Mouse (Mus musculus) CD4-positive, CD25-positive, alpha-beta regulatory T cell, adult 2 months (primary cell): ENCODE data around the gene Nsl1.
A peak's percentile ranks its signal among the peaks of the same experiment; 100 is the strongest.
"Not testable (repeated sequence)": the region's sequence is repeated elsewhere in the genome, so short reads cannot be mapped to it uniquely, and the experiment has no call there.

ENCODE experiments used
- DNase-seq: peaks from one replicate; pipeline ENCODE4 v3.0.0-alpha.2; 2012; ENCODE audit warnings: low read depth, low spot score

The Nsl1 gene

DNA sequence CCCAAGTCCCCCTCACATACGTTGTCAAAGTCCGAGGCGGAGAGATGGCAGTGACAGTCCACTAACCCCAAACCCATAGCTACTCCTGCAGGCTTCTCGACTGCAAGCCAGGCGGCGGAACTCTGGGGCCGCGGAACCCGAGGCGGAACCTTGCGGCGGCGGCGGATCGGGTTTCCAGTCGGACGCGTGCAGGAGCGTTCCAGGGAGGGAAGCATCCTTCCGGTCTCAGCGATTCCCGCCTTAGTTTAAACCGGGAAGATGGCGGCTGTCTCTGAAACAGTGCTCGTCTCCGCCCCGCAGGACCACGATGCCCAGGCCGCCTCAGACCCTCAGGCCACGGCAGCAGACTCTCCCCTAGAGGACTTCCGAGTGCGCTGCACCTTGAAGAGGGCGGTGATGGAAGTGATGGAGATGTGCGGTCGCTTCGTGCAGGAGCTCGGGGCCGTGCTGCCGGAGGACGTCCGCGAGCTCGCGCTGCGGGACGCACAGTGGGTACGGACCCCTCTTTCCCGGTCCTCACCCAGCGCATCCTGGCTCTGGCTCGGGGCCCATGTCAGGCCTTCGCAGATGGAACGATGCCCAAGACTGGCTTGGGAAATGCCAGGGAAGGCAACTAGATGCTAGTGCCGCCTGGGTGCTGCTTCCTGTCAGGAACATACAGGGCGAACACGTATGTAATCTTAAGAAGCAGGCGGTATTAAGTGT is at the start of gene Nsl1, which contains the start of gene Tatdn3:
Gene Nsl1 (plus strand): TSS at position 232 of the 705 bp plus-strand sequence.
Gene Tatdn3 (minus strand): TSS at position 152 of the 705 bp plus-strand sequence.
- peak; percentile 93 for DNase-seq

DNA sequence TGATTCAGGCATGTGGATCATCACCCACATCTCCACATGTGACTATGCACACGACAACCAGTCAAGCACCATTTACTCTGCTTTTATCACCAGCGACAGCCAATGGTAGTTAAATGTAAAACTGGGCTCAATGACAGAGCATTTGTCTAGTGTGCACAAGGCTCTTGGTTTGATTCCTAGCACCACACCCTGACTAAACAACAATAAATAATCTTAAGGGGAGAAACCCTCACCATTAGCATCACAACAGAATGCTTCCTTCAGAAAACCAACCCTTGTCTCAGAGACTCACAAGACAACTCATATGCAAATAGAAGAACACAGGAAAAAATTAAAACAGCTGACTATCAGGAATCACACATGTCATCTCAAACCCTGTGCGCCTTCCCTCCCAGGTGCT is 48.5 kb upstream of the Nsl1 start:
- DNase-seq = no peak

DNA sequence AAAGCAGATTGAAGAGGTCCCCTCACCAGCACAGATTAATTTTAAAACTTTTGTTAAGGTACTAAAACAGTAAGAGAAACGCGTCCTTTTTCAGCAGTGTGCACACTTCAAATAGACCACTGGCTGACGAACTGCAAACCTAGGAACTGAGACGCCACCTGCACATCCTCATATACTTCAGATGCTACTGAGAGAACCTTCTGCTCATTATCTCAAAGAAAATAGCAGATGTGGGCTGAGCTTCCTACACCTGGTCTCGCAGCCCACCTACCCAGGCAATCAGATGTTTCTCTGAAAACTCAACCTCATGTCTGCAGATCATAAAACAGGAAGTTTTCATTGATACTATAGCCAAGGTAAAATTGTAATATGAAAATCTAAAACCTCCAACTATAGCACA is 43.0 kb upstream of the Nsl1 start:
- DNase-seq = no peak

DNA sequence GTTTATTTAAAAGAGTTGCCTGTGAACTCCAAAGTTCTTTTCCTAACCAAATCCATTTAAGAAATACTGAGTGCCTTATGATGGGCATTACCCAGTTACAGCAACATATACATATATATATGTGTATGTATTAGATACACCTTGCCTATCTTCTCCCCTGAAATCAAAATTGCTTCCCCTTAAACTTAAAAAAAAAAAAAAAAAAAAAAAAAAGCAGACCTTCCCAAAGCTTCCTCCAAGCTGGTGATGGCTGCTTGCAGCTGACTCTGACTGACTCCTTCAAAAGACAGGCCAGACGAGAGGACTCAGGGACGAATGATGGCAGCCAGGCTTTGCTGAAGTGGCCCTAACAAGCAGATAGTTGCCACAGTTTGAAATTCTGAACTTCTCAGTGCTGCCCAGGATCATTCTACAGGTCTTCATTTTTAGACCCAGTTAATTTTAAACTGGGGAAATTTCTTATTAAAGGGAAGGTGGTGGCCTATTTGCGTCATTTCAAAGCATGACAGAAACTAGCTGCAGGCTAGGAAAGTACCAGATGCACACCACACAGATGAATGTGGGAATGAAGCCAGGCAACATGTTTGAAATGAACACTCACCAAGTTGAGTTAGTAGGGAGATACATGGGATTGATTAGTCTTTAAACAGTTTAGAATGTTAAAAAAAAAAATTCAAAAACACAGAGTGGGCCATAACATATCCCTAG is 42.4 kb upstream of the Nsl1 start:
- no peak for DNase-seq

GRCm38 (mm10) chr1:191021016-191021415 is 41.8 kb upstream of the Nsl1 start:
- no peak for DNase-seq

DNA sequence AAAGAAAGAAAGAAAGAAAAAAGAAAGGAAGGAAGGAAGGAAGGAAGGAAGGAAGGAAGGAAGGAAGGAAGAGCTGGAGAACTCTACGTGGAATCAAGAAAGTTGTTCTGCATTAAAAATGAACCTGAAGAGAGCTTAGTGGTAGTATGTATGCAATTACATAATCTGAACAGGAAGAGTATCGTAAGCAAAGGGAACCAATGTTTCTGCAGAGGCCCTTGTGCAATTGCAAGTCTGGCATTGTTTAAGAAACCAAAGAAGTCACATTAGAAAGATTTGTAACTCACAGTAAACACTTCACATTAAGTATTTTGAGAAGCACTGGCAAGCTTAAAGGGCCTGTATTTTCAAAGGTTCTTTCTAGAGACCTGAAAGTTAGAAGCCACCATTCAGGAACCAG is 39.7 kb upstream of the Nsl1 start:
- DNase-seq = no peak

- not testable (repeated sequence) for DNase-seq
These were observed 39.0 kb upstream of the Nsl1 start for GRCm38 (mm10) chr1:191023806-191024205.

- DNase-seq = peak; percentile 66
These were observed 37.5 kb upstream of the Nsl1 start for GRCm38 (mm10) chr1:191025016-191026012.

DNA sequence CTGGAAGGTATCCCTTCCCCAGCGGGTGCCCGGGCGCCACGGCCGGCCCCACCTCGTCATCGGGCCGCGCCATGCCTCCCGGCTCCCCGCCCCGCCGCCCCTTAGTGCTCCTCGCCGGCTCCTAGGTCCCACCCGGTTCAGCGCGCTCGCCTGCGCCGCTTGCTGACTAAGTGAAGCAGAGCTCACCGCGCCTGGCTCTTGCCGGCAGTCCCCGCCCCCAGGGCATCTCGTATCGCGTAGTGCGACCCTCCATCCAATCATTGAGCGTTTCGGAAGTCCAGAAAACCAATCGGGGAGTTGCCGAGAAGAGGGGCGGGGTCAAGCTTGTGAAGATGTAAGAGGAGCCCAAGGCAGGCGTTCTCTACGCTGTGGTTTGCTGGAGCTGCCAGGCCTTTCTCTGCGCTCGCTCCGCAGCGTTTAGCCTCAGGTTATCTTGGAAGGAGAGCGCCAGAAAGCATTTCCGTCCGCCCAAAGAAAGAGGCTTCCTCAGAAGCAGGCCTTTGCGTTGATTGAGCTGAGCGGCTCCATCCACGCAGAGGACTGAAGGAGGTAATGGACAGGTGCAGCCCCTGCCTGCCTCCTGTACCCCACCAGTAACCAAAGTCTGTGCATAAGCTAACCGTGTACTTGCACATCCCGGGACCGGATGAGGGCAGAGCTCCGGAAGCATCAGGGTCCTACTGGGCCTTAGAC is 36.6 kb upstream of the Nsl1 start, which contains the start of gene Flvcr1:
Gene Flvcr1 (minus strand): TSS at position 138 of the 693 bp plus-strand sequence.
- DNase-seq = peak; percentile 99

DNA sequence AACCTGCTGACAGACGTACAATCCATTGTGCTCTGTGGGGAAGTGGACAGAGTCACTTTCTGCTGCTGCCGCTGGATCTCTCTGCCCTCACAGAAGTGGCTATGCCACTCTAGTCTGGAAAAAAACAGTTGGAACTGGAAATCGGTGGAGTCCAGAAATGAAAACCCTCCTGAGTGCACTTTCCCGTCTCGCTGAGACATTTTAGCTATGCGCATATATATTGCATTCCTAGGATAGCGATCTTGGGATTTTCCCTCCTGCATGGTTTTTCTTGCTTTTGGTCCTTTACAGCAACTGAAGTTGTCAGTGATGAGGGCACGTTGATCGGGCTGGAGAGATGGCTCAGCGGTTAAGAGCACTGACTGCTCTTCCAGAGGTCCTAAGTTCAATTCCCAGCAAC is 32.6 kb upstream of the Nsl1 start:
- no peak for DNase-seq

- DNase-seq = not testable (repeated sequence)
These were observed 31.8 kb upstream of the Nsl1 start for GRCm38 (mm10) chr1:191030922-191031425.

DNA sequence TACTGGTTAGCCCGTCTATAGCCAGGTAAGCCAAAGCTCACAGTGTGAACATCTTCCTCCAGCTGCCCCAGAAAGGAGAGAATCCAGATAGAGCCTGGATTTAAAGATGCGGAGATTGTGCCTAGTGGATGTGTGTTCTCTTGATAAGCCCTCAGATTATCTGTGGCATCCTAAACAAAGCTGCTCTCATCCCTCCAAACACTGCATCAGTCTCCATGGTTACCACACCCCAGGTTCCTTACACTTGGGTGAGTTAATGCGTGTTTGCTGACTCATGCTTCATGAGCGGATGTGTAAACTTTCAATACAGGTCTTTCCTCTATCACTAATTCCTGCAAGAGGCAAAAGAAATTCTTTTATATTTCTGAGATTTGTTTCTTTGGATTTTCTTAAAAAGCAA is 27.2 kb upstream of the Nsl1 start:
- no peak for DNase-seq

DNA sequence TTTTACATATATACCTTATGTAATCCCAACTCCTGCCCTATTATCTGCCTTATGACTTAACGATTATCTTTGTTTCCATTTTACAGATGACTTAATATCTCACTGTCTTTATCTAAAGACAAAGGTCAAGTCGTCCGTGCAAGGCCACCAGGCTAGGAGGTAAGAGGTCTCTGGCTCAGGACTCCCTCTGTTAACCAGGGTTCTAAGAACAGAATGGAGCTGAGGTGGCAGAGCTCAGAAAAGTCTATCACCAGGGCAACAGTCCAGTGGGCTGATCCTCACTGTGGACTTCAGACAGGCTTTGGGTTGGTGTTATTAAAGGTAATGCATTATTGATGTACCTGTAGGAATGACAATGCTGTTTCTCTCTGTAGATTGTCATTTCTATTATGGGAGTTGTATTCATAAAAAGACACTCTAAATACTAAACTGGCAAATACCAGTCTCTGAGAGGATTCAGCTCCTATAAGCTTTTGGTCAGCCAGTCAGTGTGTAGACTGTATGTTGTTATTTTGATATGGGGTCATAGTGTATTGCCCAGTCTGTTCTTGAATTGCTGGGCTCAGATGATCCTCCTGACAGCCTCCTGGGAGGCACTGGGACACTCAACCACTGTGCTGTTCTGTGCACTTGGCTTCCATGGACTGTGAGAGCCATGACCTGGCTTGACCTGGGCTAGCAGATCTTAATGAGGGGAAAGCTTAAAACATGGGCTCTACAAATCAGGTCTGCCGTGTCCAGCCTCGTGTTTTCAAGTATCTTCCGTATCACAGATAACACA is 26.1 kb upstream of the Nsl1 start, which contains the start of gene Spata45:
Gene Spata45 (plus strand): TSS at position 86 of the 781 bp plus-strand sequence.
- no peak for DNase-seq

DNA sequence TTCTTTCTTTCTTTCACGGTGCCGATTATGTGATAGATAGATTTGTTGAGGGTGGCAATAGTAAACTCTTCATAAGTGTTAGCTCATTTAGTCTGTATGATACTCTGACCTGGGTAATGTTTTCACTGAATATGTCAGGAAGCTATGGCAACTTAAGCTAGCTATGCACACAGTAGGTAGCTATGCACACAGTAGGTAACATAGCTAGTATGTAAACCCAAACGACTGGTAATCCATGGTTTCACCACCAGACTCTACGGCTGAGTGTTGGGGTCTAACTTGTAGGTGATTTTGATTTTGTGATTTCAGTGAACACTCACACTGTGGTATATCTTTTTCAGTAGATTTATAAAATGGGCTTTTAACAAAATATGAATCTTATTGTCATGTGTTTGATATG is 24.8 kb upstream of the Nsl1 start:
- DNase-seq = no peak

DNA sequence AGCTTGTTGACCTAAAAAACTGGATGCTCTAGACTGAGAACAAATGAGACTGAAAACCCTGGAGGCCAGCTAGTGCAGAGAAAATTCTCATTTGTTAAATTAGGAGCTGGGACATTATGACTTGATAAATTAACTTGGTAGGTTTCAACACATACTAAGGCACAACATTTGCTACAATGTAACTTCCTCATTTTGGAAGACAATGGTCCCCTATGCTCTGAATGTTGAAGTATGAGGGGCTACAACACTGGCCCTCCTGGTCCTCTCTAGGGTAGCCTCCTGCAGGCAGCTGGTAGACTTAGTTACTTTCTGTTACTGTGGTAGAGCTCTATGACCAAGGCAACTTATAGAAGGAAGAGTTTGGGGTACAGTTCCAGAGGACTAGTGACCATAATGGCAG is 21.5 kb upstream of the Nsl1 start:
- DNase-seq = no peak

- DNase-seq = no peak
These were observed 20.7 kb upstream of the Nsl1 start for GRCm38 (mm10) chr1:191042106-191042505.

- no peak for DNase-seq
These were observed 20.1 kb upstream of the Nsl1 start for GRCm38 (mm10) chr1:191042688-191043087.

- DNase-seq = no peak
These were observed 17.5 kb upstream of the Nsl1 start for GRCm38 (mm10) chr1:191045264-191045663.

- no peak for DNase-seq
These were observed 16.5 kb upstream of the Nsl1 start for GRCm38 (mm10) chr1:191046231-191046824.

- no peak for DNase-seq
These were observed 9.3 kb upstream of the Nsl1 start for GRCm38 (mm10) chr1:191053555-191053954.
